Mouse (Mus musculus) right cerebral cortex, adult 2 months (tissue): ENCODE measurements at regions not wholly inside any gene's neighbourhood (a gene's known extent, or its start where the extent isn't known, plus 50 kb on each side); places are given as distances from the start of the nearest gene placed in this dataset.

Source experiments
- DNase-seq, 2 experiments: peaks; one replicate each; pipeline ENCODE4 v3.0.0; 2021 to 2022; ENCODE audit warnings: low spot score in 2 of 2

GRCm38 (mm10) chr3:66646251-66646650, 334.9 kb upstream of the Rsrc1 start:
- DNase-seq: no peak

- DNase-seq: no peak
Observed at GRCm38 (mm10) chr3:66649271-66649670, 331.9 kb upstream of the Rsrc1 start.

- DNase-seq: peak in 1 of 2 experiments; percentile 10
Observed at GRCm38 (mm10) chr3:66650076-66650748, 331.0 kb upstream of the Rsrc1 start.

GRCm38 (mm10) chr3:66650749-66651472, 330.3 kb upstream of the Rsrc1 start:
- DNase-seq: no peak

- no peak for DNase-seq
Observed at GRCm38 (mm10) chr3:66652139-66652846, 328.9 kb upstream of the Rsrc1 start.

- no peak for DNase-seq
Observed at GRCm38 (mm10) chr3:66653961-66654360, 327.2 kb upstream of the Rsrc1 start.

GRCm38 (mm10) chr3:66654860-66655259, 326.3 kb upstream of the Rsrc1 start:
- DNase-seq: no peak

GRCm38 (mm10) chr3:66656458-66656857, 324.7 kb upstream of the Rsrc1 start:
- no peak for DNase-seq

- no peak for DNase-seq
Observed at GRCm38 (mm10) chr3:66660555-66660954, 320.6 kb upstream of the Rsrc1 start.

GRCm38 (mm10) chr3:66661826-66662618, 319.2 kb upstream of the Rsrc1 start:
- DNase-seq: no peak

- no peak for DNase-seq
Observed at GRCm38 (mm10) chr3:66683589-66684286, 297.5 kb upstream of the Rsrc1 start.

GRCm38 (mm10) chr3:66684287-66684903, 296.8 kb upstream of the Rsrc1 start:
- DNase-seq: no peak

- no peak for DNase-seq
Observed at GRCm38 (mm10) chr3:66685136-66685535, 296.1 kb upstream of the Rsrc1 start.

- no peak for DNase-seq
Observed at GRCm38 (mm10) chr3:66687126-66687525, 294.1 kb upstream of the Rsrc1 start.

- DNase-seq: no peak
Observed at GRCm38 (mm10) chr3:66690906-66691522, 290.2 kb upstream of the Rsrc1 start.

- no peak for DNase-seq
Observed at GRCm38 (mm10) chr3:66695125-66695524, 286.1 kb upstream of the Rsrc1 start.

GRCm38 (mm10) chr3:66695661-66696253, 285.4 kb upstream of the Rsrc1 start:
- no peak for DNase-seq

- DNase-seq: peak; percentile 11 to 16
Observed at GRCm38 (mm10) chr3:66698083-66698482, 283.1 kb upstream of the Rsrc1 start.

GRCm38 (mm10) chr3:66705766-66706165, 275.4 kb upstream of the Rsrc1 start:
- DNase-seq: no peak

- no peak for DNase-seq
Observed at GRCm38 (mm10) chr3:66735468-66735867, 245.7 kb upstream of the Rsrc1 start.
